Mouse (Mus musculus) right cerebral cortex, postnatal 14 days (tissue): ENCODE data around the gene Psmb9.

Source experiments
- DNase-seq: peaks from one replicate; pipeline ENCODE4 v3.0.0; 2022

Gene Psmb9

GRCm38 (mm10) chr17:34135297-34136224 lies 52.0 kb downstream of the Psmb9 start:
- DNase-seq, result peak; percentile 98

DNA sequence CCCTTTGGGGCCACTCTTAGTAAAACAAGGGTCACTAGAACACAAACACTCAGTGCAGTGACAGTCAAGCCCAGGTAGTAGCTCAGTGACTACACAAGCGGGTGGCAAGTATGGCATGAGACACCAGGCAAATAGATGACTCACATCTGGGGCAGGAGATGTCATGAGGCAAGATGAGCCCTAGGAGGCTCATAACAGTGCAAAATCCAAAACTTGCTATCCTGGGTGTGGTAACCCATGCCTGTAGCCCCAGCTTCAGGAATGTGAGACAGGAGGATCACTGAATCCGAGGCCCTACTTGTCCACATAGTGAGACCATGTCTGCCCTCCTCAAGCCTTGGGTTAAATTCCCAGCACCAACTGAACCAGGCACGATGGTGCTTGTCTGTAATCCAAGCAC lies 53.1 kb downstream of the Psmb9 start:
- no peak for DNase-seq

DNA sequence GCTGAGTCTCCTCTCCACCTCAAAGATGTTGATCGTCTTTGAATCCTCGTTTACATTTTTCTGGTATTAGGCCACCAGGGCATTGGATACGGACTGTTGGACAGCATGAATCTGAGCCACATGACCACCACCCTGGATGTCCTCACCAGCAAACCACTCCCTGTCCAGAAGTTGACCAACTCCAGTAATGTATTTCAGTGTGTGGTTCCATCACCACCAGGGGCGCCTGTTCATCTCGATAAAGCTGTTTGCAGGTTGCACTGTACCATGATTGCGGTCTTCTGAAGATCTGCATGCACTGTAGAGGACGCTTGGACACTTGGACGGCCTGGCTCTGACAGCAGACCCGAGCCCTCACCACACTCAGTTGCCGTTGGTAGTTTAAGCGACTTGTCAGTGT lies 54.3 kb downstream of the Psmb9 start:
- DNase-seq, result no peak
